Mouse (Mus musculus) limb, embryonic 14.5 days (tissue): ENCODE data around the gene 3110082I17Rik. TPM values are rescaled to one million over a fixed set of nuclear protein-coding genes. Genes with fewer than 3 reads are reported as not detected.
A peak's percentile ranks its signal among the peaks of the same experiment; 100 is the strongest.

ENCODE experiments used
- ATAC-seq: fragments of 200-750 bp; cut with Nextera tagmentation; 2 replicates; pipeline ENCODE4 v1.8.0; 2017; ENCODE audit warnings: low read depth, moderate number of reproducible peaks, moderate TSS enrichment; ENCODE audit not compliant: low FRiP score
- DNase-seq: peaks from one replicate; pipeline ENCODE4 v3.0.0-alpha.2; 2015; ENCODE audit warnings: low spot score
- H3K27ac ChIP-seq: fragments of 300-500 bp; sonication (generic); replicated peaks from 2 replicates; pipeline ENCODE4 v1.5.1; 2014; ENCODE audit warnings: low read depth, mild to moderate bottlenecking, low read length, moderate library complexity, mixed read lengths
- H3K27me3 ChIP-seq: fragments of 300-500 bp; sonication (generic); 2 replicates; pipeline ENCODE4 v1.6.1; 2014; ENCODE audit warnings: low read length, mixed read lengths; ENCODE audit not compliant: control insufficient read depth, insufficient read depth
- H3K36me3 ChIP-seq: fragments of 300-500 bp; sonication (generic); 2 replicates; pipeline ENCODE4 v1.6.1; 2014; ENCODE audit warnings: mild to moderate bottlenecking, low read length, moderate library complexity, mixed read lengths; ENCODE audit not compliant: control insufficient read depth, insufficient read depth
- H3K4me1 ChIP-seq: fragments of 300-500 bp; sonication (generic); 2 replicates; pipeline ENCODE4 v1.6.1; 2014; ENCODE audit warnings: antibody characterized with exemption, low read length, mixed read lengths; ENCODE audit not compliant: control insufficient read depth, insufficient read depth
- H3K4me2 ChIP-seq: fragments of 300-500 bp; sonication (generic); replicated peaks from 2 replicates; pipeline ENCODE4 v1.6.1; 2014; ENCODE audit warnings: low read depth, mild to moderate bottlenecking, low read length, moderate library complexity; ENCODE audit not compliant: severe bottlenecking
- H3K4me3 ChIP-seq: fragments of 300-500 bp; sonication (generic); replicated peaks from 2 replicates; pipeline ENCODE4 v1.5.1; 2014; ENCODE audit warnings: low read length
- H3K9ac ChIP-seq: fragments of 300-500 bp; sonication (generic); 2 replicates; pipeline ENCODE4 v1.6.1; 2014; ENCODE audit warnings: mild to moderate bottlenecking, low read depth, low read length, moderate library complexity; ENCODE audit not compliant: severe bottlenecking
- H3K9me3 ChIP-seq: fragments of 300-500 bp; sonication (generic); 2 replicates; pipeline ENCODE4 v1.6.1; 2016; ENCODE audit warnings: low read length; ENCODE audit not compliant: control insufficient read depth
- POLR2A ChIP-seq: fragments of 200-500 bp; IDR thresholded peaks from 2 replicates; pipeline ENCODE4 v1.8.0; 2012; ENCODE audit warnings: inconsistent platforms, mild to moderate bottlenecking, moderate library complexity, borderline replicate concordance; ENCODE audit not compliant: insufficient read depth, insufficient read length; ENCODE audit errors: extremely low read depth
- WGBS: fragments of 180-500 bp; shearing (Covaris S2); extraction: QIAGEN DNeasy Blood & Tissue Kit; methylation state at CpG from one replicate; pipeline ENCODE4 v1.1.7; 2014; 5-methylcytosine and 5-hydroxymethylcytosine counted together
- polyA plus RNA-seq, 2 experiments: library from polyadenylated mRNA; depleted of rRNA in 1 of 2; stranded (reverse) in 1 of 2; unstranded in 1 of 2; fragments of >200 nt; fragmentation: Nextera tagmentation in 1 of 2; extraction: Ambion mirVana in 1 of 2; gene quantifications; 2 replicates each; pipeline versions ENCODE4 v1.2.1 to v1.2.3; 2012 to 2014

Gene 3110082I17Rik
- polyA plus RNA-seq, 2 experiments = 23.2 to 27.9 TPM

GRCm38 (mm10) chr5:139325395-139325966 lies 134.8 kb downstream of the 3110082I17Rik start, which contains the start of gene Adap1:
TSS of gene Adap1 (minus strand) at chr5:139325622.
- Histone ChIP-seq H3K9ac (peak within 1 kb of the TSS; percentile 47), H3K27ac (no peak within 1 kb of the TSS), H3K4me3 (peak within 1 kb of the TSS; percentile 50), H3K9me3 (no peaks in the 10 kb centered on the region), H3K4me1 (peaks cover 4% of the 10 kb centered on the region; the same call in 1 of the 2 replicates), H3K27me3 (peaks cover 32% of the 10 kb centered on the region), H3K4me2 (peak within 1 kb of the TSS; percentile 94), H3K36me3 (no peaks in the 10 kb centered on the region)
- no peak for TF ChIP-seq POLR2A
- WGBS = 4% methylated on average over 44 of the region's 61 CpGs
- DNase-seq (no peak), ATAC-seq (peak; percentile 83)

- Histone ChIP-seq H3K27me3 (peaks cover 32% of the 10 kb centered on the region), H3K36me3 (no peaks in the 10 kb centered on the region), H3K9me3 (no peaks in the 10 kb centered on the region), H3K4me3 (peak overlapping the region; percentile 50), H3K4me1 (peaks cover 4% of the 10 kb centered on the region; the same call in 1 of the 2 replicates), H3K4me2 (peak overlapping the region; percentile 94), H3K9ac (peak overlapping the region; percentile 47), H3K27ac (no peak overlapping the region)
- ATAC-seq = peak; percentile 17; the same call in 1 of the 2 replicates
- no peak for DNase-seq
- TF ChIP-seq POLR2A = no peak
- 3% methylated on average over 45 of the region's 62 CpGs for WGBS
Measured at GRCm38 (mm10) chr5:139324691-139325394, 135.5 kb downstream of the 3110082I17Rik start.

DNA sequence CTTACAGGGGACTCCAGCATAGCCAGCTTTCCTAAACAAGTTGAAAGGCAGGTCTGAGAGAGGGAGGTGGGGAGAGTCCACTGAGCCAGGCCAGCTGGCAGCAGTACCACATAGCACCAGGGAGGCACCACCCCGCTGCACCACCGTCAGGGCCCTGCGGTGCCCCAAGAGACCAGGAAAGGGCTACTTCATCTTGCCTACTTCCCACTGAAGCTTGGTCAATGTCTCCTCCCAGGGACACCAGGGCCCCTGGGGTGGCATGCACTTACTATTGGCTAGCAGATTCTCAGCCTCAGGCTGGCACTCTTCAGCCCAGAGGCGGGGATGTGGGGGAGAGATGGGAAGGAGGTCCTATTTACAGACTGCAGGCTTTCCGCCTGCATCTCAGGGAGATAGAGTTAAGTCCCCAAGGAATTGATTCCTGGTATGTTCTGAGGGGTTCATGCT lies 136.3 kb downstream of the 3110082I17Rik start:
- H3K36me3 ChIP-seq = no peaks in the 10 kb centered on the region
- H3K9ac ChIP-seq = no peak overlapping the region
- no peaks in the 10 kb centered on the region for H3K9me3 ChIP-seq
- H3K27ac ChIP-seq = no peak overlapping the region
- no peak overlapping the region for H3K4me3 ChIP-seq
- no peak for TF ChIP-seq POLR2A
- no peak for DNase-seq
- peaks cover 32% of the 10 kb centered on the region for H3K27me3 ChIP-seq
- peaks cover 4% of the 10 kb centered on the region; the same call in 1 of the 2 replicates for H3K4me1 ChIP-seq
- no peak overlapping the region for H3K4me2 ChIP-seq
- ATAC-seq = no peak
- 61% methylated on average over 5 of the region's 5 CpGs for WGBS

DNA sequence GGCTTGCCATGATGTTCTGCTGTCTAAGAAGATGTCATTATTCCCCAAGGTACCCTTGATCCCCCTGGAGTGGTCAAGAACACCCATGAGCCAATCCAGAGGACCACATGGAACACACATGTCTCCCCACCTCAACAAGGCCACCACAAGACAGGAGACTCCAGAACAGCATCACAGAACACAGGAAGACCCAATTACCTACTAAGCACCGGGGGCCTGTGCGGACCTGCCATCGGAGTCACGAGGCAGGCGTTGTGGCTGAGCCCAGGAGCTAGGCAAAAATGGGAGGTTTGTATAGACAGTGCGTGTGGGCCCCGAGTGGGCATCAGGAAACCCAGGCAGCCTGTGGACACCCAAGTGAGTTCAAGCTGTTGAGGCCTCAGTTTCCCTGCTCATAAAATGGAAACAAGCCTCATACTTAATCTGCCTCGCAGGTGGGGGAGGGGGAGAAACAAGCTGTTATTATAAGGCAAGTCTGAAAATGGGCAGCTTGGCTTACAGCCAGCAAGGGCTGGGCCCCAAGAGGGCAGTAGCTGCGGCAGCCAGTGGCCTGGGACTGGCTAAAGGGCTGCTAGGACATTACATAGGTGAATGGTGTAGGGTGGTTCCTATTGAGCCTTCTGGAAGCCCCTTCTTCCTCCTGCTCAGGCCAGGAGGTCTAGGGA lies 136.9 kb downstream of the 3110082I17Rik start:
- Histone ChIP-seq H3K9ac (no peak overlapping the region), H3K27ac (no peak overlapping the region), H3K36me3 (no peaks in the 10 kb centered on the region), H3K4me2 (no peak overlapping the region), H3K4me1 (peaks cover 4% of the 10 kb centered on the region; the same call in 1 of the 2 replicates), H3K4me3 (no peak overlapping the region), H3K9me3 (no peaks in the 10 kb centered on the region), H3K27me3 (peaks cover 32% of the 10 kb centered on the region)
- no peak for TF ChIP-seq POLR2A
- no peak for DNase-seq
- 63% methylated on average over 9 of the region's 9 CpGs for WGBS
- no peak for ATAC-seq

GRCm38 (mm10) chr5:139321331-139321730 lies 139.0 kb downstream of the 3110082I17Rik start:
- peaks cover 30% of the 10 kb centered on the region for H3K27me3 ChIP-seq
- no peak for ATAC-seq

More at GRCm38 (mm10) chr5:139321331-139321730, 139.0 kb downstream of the 3110082I17Rik start:
- WGBS = 82% methylated on average over 6 of the region's 6 CpGs
- Histone ChIP-seq H3K4me1 (peaks cover 4% of the 10 kb centered on the region; the same call in 1 of the 2 replicates), H3K9ac (no peak overlapping the region), H3K4me3 (no peak overlapping the region), H3K9me3 (no peaks in the 10 kb centered on the region), H3K36me3 (no peaks in the 10 kb centered on the region), H3K4me2 (no peak overlapping the region), H3K27ac (no peak overlapping the region)
- no peak for DNase-seq
- TF ChIP-seq POLR2A = no peak
